Mouse (Mus musculus) T-helper 17 cell (primary cell): ENCODE measurements around the gene Spin1.

Experiments
- in situ Hi-C, 2 experiments: fragments of 300-600 bp; cut with MboI, MseI; formaldehyde crosslinking; loops; 1 replicate in 1 of 2; 2 replicates in 1 of 2; pipeline ENCODE4 v1.15.1; 2025; ENCODE audit warnings: high pct_unique_total_duplicates in 2 of 2

The Spin1 gene

DNA sequence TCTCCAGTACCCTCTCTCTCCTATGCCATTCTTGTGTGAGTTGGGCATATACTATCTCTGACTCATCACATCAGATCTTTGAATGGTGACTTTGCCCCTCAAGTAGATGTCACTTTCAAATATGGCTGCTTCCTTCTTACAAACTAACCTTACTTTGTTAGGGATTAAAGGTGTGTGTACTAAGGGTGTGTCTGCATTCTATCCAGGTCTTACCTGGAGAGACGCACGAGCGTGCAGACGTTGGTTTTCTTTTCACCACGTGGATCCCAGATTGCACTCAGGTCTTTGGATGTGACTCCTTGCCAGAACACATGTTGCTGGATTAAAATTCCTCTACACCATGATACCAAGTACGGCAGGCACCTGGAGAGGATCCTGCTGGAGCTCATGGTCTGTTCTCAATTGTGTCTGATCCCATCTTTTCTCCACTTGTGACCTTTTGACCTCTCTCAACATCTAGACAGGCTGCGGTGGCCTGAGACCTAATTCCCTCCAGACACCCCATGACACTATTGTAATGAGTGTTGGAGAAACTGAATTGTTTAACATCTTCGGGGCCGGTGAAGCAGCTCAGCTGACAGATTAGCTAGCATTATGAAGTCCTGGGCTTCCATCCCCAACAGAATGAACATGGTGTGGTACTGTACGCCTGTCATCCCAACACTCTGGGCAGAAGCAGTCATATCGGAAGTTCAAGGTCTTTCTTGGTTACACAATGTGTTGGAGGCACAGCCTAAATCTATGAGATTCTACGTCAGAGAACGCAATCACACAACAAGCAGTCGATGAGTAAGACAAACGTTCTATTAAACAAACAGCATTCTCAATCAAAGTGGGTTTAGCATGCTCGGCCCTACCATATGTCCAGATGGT is 6.1 kb upstream of the Spin1 start:
- in situ Hi-C loops: loop anchor here (5.0 to 10.0 kb wide), 3 partner anchors 152 to 540 kb away; no protein-coding TSS in a partner anchor

DNA sequence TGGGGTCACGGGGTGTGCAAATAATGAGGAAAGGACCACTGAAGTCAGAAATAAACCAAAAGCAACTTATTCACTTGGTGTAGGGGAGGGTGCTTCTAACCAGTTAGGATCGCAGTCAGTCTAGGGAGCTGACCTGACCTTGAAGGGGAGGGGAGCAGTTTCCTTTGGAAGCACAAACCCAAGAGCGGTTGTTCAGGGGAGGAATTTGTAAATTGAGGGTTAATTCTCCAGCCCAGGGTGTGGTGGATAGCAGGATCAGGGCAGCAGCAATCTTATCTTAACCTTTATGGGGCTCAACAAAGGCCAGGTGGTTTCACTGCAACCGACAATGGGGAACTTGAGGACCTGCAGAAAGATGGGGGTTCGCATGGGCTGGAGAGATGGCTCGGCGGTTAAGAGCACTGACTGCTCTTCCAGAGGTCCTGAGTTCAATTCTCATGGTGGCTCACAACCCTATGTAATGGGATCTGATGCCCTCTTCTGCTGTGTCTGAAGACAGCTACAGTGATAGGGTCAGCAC is 5.4 kb upstream of the Spin1 start:
- in situ Hi-C loops: loop anchor here (10.0 kb wide), 1 partner anchor 540 kb away; no protein-coding TSS in a partner anchor

DNA sequence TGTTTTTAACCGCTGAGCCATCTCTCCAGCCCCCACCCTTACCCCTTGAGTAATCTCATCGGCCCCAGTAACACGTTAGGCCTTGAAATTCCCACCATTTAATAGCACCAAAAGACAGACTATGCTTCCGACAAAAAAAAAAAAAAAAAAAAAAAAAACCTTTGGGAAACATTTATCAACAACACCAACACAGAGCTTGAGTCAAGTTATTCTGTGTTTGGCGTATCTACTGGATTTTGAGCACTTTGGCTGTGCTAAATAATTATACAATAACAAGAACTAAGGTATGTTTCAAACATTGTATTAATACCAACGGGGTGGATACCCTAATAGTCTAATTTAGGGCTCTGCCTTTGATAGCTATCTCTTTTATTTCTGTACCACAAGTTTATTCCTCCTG is 4.0 kb upstream of the Spin1 start:
- in situ Hi-C loops: loop anchor here (10.0 kb wide), 1 partner anchor 538 kb away; no protein-coding TSS in a partner anchor

DNA sequence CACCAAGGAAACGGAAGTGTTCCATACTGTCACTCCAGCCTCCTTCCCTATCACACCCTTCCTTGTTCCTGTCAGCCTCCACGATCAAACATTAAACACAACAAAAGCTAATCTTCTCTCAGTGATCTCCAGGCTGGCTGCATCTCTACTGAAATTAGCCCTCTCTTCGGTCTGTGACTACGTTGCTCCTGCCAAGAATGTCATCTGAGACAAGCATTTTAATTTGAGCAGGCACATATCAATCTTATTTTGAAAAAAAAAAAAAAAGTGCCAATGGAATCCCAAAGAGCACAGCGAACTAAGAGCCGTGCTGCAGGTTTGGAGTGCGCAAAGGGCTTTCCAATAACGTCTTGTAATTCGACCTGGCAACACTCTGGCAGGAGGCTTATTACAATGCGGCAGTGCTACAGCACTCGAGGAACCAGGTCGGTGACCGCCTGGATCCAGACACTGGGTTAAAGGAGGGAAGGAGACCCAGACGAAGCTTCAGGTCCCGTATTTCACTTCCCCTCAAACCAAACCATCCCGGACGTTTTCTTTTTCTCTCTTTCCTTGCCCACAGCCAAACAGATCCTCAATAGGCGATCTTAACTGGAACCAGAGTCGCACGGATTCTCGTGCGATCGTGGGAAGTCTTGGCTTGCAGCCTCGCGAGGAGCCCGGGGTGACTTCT is 984 bp upstream of the Spin1 start:
- in situ Hi-C loops: loop anchor here (10.0 to 25.0 kb wide), 2 partner anchors 535 to 663 kb away; no protein-coding TSS in a partner anchor

DNA sequence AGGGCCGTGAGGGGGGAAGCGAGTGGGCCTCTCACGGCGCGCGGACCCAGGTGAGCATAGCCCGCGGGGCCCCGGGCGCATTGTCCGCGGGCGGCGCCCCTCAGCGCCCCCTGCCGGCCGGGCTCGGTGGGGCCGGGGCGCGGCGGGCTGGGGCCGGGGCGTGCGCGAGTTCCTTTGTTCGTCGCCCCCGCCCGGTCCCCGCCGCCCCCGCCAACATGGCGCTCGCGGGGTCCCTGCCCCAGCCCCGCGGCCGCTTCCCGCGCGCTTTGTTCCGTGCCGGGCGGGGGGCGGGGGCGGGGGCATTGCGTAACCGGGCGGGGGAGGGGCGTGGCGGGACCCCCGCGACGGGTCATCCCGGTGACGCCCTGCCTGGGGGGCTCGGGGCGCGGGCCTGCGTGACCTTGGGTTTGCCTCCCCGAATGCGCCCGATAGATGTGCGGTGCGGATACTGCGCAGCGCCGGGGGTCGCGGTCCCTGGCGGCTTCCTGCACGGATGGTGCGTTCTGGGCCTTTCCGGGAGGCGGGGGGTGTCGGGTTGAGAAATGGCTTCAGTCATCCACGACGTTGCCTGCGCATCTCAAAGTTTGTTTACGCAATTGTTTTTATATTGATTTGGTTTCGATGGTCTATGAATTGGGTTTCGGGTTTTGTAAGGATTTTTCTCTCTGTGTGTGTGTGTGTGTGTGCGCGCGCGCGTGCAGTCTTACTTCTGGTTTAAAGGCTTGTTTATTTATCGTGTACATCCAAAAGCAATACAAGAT is 516 bp downstream of the Spin1 start:
- in situ Hi-C loops: loop anchor here in 1 of 2 experiments (25.0 kb wide), 1 partner anchor 661 kb away; no protein-coding TSS in a partner anchor

DNA sequence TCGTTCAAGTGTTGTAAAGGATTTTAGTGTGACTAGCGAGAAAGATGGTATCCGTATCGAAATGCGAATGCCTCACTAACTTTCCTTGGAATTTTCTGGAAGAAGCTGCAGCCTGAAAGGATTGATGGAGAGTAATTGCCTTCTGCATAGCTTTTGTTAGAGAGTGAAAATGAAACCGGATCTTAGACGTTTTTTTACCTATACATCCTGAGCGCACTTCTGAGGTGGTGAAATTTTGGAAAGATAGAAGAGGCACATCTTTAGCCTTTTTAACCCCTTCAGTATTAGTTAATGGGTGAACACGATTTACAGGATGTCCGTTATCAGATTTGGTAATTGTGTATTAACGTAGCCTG is 1.1 kb downstream of the Spin1 start:
- in situ Hi-C loops: loop anchor here in 1 of 2 experiments (25.0 kb wide), 1 partner anchor 661 kb away; no protein-coding TSS in a partner anchor

DNA sequence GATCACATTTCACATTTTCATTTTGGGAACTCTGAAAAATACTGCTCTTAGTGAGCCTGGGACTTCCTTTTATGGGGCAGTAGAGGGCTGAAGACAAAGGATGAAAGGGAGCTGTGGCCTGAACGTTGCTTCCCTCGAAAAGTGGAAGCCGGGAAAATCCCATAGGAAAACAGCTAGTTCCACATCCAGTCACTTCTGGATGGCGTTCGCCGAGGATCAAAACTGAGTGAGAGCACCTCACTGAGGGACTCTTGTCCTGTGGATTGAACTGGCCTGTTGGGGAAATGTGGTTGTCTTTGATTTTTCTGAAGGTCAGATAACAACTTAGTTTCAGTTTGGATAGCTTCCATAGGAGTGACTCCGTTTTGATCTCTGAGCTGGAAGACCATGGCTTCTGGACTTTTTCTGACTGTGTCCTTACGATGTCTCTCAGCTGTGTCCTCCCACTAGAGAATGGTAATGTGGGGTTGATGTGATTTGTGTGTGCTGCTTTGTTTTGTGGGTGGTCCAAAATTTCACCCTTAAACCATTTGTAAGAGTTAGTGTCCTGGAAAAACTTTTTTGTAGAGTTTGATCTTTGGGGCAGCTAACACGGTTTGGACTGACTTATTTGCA is 2.5 kb downstream of the Spin1 start:
- in situ Hi-C loops: loop anchor here in 1 of 2 experiments (25.0 kb wide), 1 partner anchor 659 kb away; no protein-coding TSS in a partner anchor

DNA sequence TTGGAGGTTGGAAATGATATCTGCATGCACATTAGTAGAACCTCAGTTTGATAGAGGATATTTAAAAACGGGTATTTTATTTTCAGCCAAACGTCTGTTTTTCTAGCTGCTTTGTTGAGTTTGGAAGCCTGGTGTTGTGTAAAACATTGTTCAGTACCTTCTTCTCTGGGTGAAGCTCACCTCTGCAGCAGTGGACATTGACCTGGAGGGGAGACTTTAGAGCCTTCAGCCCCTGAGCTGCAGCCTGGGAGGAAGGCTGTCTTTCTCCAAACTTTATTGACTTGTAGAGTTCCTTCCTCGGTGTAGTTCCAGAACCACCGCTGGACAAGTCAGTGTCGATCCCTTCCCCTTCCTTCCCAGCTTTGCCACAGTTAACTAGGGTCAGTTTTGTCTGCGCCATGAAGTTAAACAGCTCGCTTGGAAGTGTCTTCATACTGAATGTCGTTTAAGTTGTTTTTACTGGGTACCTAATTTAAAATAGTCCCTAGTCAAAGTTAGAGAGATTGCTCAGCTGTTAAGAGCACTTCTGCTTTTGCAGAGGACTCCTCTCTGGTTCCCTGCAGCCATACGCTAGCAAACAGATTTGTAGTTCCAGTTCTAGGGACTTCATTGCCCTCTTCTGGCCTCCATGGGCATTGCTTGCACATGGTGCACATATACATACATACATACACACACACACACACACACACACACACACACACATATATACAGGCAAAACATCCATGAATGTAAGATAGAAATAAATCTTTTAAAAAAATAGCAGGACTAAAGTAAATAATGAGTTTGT is 3.4 kb downstream of the Spin1 start:
- in situ Hi-C loops: loop anchor here in 1 of 2 experiments (25.0 kb wide), 1 partner anchor 658 kb away; no protein-coding TSS in a partner anchor

DNA sequence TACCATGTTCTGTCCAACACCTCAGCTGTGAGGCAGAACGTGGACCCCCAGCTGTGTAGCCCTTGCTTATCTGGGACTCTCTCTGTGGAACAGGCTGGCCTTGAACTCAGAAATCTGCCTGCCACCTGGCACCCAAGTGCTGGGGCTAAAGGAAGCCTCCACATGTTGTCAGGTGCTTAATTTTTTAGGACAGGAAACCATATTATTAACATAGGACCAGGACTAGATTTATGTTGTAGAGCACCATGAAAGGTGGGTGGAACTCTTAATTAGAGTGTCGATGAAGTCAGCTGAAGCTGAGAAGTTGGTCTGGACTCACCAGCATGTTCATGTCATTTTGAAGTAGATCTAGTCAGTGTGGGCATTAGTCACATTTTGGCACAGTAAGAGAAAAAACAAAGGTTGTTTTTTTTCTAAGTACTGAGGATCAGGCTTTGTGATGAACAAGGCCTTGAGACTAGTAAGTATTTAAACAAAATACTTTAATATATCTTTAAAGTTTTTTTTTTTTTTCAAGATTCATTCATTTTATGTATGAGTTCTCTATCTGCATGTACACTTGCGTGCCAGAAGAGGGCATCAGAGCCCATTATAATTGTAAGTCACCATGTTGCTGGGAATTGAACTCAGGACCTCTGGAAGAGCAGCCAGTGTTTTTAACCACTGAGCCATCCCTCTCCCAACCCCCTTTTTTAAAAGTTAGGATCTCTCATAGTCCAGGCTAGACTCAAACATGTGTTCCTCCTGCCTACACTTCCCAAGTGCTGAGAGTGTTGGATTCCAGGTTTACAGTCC is 5.4 kb downstream of the Spin1 start:
- in situ Hi-C loops: loop anchor here in 1 of 2 experiments (5.0 to 25.0 kb wide), 2 partner anchors 316 to 656 kb away; no protein-coding TSS in a partner anchor

DNA sequence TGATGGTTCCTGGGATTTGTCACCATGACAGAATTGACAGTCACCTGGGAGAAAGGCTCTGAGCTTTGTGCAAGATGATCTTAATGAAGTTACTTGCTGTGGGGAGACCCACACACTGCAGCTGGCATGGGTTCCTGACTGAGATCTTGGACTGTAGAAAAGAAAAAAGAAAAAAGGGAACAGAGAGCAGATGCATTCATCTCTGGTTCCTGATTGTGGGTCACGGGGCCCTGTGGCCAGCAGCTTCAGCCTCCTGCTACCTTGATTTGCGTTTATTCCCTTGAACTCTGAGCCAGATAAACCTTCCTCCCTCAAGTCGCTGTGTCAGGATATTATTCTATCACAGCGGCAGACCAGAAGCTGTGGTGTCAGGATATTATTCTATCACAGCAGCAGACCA is 6.1 kb downstream of the Spin1 start:
- in situ Hi-C loops: loop anchor here in 1 of 2 experiments (5.0 to 25.0 kb wide), 2 partner anchors 315 to 655 kb away; no protein-coding TSS in a partner anchor

DNA sequence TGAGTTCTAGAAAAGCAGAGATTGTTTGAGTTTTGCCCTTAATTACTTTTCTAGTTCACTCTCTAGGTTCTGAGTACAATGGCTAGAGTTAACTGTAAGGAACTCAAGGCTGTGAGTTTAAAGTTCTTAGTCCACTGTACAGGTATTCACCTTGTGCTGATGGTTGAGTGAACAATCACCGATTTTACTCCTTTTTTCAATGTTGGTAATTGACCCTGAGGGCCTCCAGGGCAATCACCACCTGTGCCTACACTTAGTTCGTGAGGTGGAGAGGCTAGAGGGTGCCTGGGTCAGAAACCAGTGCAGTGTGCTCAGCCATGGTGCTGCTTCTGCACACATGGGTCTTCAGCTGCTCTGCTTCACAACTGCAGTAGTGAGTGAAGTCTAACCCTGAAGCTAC is 8.8 kb downstream of the Spin1 start:
- in situ Hi-C loops: loop anchor here in 1 of 2 experiments (5.0 to 25.0 kb wide), 2 partner anchors 313 to 653 kb away; no protein-coding TSS in a partner anchor

DNA sequence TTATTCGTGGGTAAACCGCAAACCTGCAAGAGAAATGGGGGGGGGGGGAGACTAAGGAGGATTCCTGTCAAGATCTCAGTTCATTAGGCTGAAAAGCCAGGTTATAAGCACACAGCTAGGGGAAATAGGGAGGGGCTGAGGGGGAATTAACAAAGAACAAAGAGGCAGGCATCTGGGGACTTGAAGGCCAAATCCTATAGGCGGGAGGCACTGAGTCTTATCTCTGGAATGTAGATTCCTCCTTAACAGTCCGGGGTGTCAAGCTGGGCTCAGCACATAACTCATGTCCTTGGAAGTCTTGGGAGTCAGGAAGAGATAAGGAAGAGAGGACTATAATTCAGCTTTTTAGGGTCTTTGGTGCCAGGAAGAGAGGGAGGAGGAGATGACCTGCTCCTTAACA is 13.7 kb downstream of the Spin1 start:
- in situ Hi-C loops: loop anchor here in 1 of 2 experiments (25.0 kb wide), 1 partner anchor 648 kb away; no protein-coding TSS in a partner anchor

DNA sequence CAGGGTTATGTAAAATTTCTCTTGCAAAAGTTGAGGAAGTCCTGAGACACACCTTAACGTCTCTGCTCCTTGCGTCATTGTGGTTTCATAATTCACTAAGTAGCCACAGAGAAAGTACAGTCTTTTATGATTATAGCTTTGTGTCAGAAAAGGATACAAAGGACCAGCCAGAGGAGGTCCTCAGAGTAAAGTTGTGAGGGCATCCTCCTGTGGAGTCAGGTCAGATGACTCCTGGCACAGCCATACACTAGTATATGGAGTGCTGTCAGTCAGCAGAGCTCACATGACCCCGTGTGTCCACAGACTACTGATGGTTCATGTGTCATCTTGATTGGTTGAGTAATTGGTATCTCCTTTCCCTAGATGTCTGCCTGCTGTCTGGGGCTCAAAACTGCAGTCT is 15.1 kb downstream of the Spin1 start:
- in situ Hi-C loops: loop anchor here (5.0 to 25.0 kb wide), 2 partner anchors 148 to 647 kb away; no protein-coding TSS in a partner anchor

DNA sequence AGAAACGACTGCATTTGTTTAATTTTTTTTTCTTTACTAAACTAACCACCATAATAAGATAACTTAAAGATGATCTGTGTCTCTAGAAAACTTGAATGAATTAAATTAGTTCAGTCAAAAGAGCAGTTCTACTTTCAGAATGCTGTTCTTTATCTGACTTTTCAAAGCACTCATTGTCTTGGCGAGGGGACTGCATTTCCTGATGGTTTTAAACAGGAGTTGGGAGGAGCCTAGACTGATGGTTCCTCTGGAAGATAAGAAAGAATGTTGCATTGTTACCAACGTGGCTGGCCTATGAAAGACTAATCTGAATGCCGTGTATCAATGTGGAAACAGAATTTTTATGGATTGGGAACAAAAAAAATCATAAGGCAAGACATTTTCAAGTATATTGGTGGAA is 20.1 kb downstream of the Spin1 start:
- in situ Hi-C loops: loop anchor here (10.0 to 25.0 kb wide), 2 partner anchors 642 to 1526 kb away; no protein-coding TSS in a partner anchor

DNA sequence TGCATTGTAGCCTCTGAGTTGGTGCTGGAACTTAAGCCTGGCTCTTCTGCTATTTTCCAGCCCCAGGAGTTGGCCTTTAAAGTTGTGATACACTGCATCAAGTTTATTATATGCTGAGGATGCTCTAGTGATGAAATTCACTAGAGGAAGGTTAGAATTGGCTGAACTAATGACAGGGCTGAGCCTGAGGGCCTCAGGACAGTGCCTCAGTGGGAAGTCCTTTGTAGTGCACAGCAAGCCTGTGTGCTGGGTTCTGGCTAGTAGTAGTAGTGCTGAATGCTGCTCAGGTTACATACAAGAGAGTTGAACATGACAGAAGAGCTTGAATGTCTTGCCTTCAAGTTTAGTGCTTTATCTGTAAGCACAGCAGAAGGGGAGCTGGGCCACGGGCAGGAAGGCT is 21.3 kb downstream of the Spin1 start:
- in situ Hi-C loops: loop anchor here (10.0 to 25.0 kb wide), 2 partner anchors 640 to 1527 kb away; no protein-coding TSS in a partner anchor

DNA sequence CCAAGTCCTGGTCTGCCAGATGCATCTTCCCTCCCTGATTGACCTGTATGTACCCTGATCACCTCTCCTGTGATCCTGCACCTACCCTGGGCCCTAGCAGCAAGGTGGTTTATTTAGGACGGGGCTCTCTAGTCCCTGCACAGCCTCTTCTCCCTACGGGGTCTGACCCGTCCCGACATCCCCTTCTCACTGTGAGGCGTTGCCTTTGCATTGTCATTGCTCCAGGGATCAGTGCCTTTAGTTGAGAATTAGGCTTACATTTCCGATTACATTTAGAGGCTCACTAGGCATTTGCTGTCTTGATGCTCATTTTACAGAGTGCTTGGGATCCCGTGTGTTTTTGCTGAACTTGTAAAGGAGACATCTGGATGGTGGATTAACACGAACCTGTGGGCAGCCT is 22.1 kb downstream of the Spin1 start:
- in situ Hi-C loops: loop anchor here (10.0 to 25.0 kb wide), 2 partner anchors 640 to 1528 kb away; no protein-coding TSS in a partner anchor

DNA sequence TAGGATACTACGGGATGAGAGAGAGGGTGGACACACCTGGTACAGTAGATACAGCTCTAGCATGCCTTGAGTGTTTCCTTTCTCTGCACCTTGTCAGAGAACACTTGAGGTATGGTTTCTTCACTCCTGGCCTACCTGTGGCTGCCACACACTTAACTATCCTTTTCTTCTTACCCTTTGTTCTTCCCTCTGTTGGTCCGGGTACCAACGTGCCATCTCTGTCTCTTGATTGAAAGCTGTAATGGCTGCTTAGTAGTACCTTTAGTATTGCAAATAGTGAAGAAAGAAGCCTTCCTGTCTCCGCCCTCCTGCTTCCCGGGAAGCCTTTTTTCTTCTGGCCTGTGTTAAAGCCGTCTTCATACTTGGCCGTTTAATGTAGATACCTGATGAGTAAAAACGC is 24.7 kb downstream of the Spin1 start:
- in situ Hi-C loops: loop anchor here in 1 of 2 experiments (10.0 to 25.0 kb wide), 2 partner anchors 713 to 1531 kb away; partner anchors contain the start of gene Fbxw17

DNA sequence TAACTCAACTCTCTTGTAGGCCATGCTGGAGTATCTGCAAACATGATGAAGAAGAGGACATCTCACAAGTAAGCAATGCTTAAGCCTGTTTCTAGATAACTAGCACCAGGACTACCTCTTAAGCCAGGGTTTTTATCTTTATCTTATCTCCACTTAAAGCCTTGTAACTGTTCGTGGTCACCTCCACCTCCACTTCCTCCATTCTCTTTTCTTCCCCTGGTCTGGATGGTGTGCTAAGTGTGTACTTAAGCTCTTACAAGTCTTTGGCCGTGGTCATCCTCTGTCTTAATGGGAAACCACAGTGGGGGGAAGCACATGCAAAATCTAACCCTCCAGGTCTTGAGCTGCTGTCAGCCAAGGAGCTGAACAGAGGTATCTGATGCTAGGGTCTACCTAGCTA is 27.2 kb downstream of the Spin1 start:
- in situ Hi-C loops: loop anchor here in 1 of 2 experiments (10.0 to 25.0 kb wide), 2 partner anchors 716 to 1533 kb away; partner anchors contain the start of gene Fbxw17
